Mouse (Mus musculus) gonadal fat pad, adult 2 months (tissue): ENCODE measurements around the gene Tex36. TPM values are rescaled to one million over a fixed set of nuclear protein-coding genes. Genes with fewer than 3 reads are reported as not detected.

Source experiments
- polyA plus RNA-seq: library from polyadenylated mRNA; depleted of rRNA; stranded (reverse); fragments of >200 nt; gene quantifications from 2 replicates; pipeline ENCODE4 v1.2.3, GENCODE M21; 2012; rRNA removed

Gene Tex36
- polyA plus RNA-seq, 1 experiment: 0.11 TPM

Other genes starting within 250 kb of the Tex36 start
- gene Edrf1, start 35.4 kb upstream of the Tex36 start, polyA plus RNA-seq: 9.6 and 11.7 TPM in 2 replicates
- gene Mmp21, start 77.9 kb upstream of the Tex36 start, polyA plus RNA-seq: not detected in 2 replicates
- gene Bccip, start 107.2 kb upstream of the Tex36 start, polyA plus RNA-seq: 39.1 and 39.3 TPM in 2 replicates
- 21.9 and 27.1 TPM in 2 replicates for gene Uros, start 107.9 kb upstream of the Tex36 start, polyA plus RNA-seq
- gene Fank1, start 174.7 kb upstream of the Tex36 start, polyA plus RNA-seq: 1.3 and 1.6 TPM in 2 replicates
- gene Dhx32, start 180.6 kb upstream of the Tex36 start, polyA plus RNA-seq: 42.4 and 69.0 TPM in 2 replicates